Mouse (Mus musculus): Measurements from ENCODE around the gene Stag2. TPM values are rescaled to one million over a fixed set of nuclear protein-coding genes. Genes with fewer than 3 reads are reported as not detected.
A peak's percentile ranks its signal among the peaks of the same experiment; 100 is the strongest.

The Stag2 gene
- 29.7 and 34.8 TPM in 2 replicates for polyA plus RNA-seq (2015; fragmentation: Nextera tagmentation; extraction: Ambion mirVana)

- H3K9me3 ChIP-seq = no peaks in the 10 kb centered on the region
- peak within 1 kb of the TSS; percentile 55 for H3K4me2 ChIP-seq (replicated peaks)
- no peaks in the 10 kb centered on the region for H3K27me3 ChIP-seq (replicated peaks)
- peak within 1 kb of the TSS; percentile 99 for H3K27ac ChIP-seq
- H3K9ac ChIP-seq = peak within 1 kb of the TSS; percentile 83
- H3K4me1 ChIP-seq (replicated peaks) = no peaks in the 10 kb centered on the region
- ATAC-seq = peak; percentile 85
- WGBS = 11% methylated on average over 73 of the region's 76 CpGs
- H3K4me3 ChIP-seq (replicated peaks) = peak within 1 kb of the TSS; percentile 57
- H3K36me3 ChIP-seq = no peaks in the 10 kb centered on the region
These were observed at the start of gene Stag2 for GRCm38 (mm10) chrX:42148788-42149556. TSS of gene Stag2 (plus strand) at chrX:42149317.

- no peak overlapping the region for H3K4me3 ChIP-seq (replicated peaks)
- no peaks in the 10 kb centered on the region for H3K9me3 ChIP-seq
- H3K4me2 ChIP-seq (replicated peaks) = no peak overlapping the region
- no peaks in the 10 kb centered on the region for H3K4me1 ChIP-seq (replicated peaks)
- 0 out of 2 replicates have a peak, but pooled peaks cover 4% of the 10 kb centered on the region for H3K36me3 ChIP-seq
- H3K27ac ChIP-seq = no peak overlapping the region
- ATAC-seq = no peak
- no peak overlapping the region for H3K9ac ChIP-seq
- H3K27me3 ChIP-seq (replicated peaks) = no peaks in the 10 kb centered on the region
- WGBS = 87% methylated on average over 6 of the region's 6 CpGs
These were observed 42.0 kb upstream of the Stag2 start for GRCm38 (mm10) chrX:42107137-42107536.

GRCm38 (mm10) chrX:42110585-42110984 is 38.5 kb upstream of the Stag2 start:
- H3K9me3 ChIP-seq = no peaks in the 10 kb centered on the region
- H3K4me3 ChIP-seq (replicated peaks) = no peak overlapping the region
- H3K9ac ChIP-seq = no peak overlapping the region
- no peak overlapping the region for H3K27ac ChIP-seq
- H3K4me2 ChIP-seq (replicated peaks) = no peak overlapping the region
- 0 out of 2 replicates have a peak, but pooled peaks cover 4% of the 10 kb centered on the region for H3K36me3 ChIP-seq
- 55% methylated on average over 1 of the region's 1 CpGs for WGBS
- H3K4me1 ChIP-seq (replicated peaks) = no peaks in the 10 kb centered on the region
- H3K27me3 ChIP-seq (replicated peaks) = no peaks in the 10 kb centered on the region
- ATAC-seq = peak; percentile 31

DNA sequence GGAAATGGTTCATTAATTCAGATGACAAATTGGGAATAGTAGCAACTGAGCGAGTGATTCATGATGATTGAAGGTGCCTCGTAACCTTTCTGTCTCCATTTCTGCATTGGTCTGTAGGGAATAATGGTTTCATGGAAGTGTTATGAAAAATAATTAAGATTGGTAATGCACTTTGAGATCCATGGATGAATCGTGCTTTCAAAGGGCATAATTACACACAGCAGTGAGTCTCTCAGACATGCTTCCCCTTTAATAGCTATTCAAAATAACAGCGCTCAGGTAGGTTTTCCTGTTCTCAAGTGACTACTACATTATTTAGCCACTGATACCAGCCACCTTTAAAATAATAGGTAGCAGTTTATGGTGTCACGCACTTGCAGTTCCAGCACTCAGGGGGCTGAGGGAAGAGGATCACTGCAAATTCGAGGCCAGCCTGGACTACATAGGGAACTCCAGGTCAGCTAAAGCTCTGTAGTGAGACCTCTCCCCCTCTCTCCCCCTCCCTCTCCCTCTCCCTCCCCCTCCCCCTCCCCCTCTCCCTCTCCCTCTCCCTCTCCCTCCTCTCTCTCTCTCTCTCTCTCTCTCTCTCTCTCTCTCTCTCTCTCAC is 29.6 kb upstream of the Stag2 start:
- no peak overlapping the region for H3K4me3 ChIP-seq (replicated peaks)
- H3K27me3 ChIP-seq (replicated peaks) = no peaks in the 10 kb centered on the region
- no peaks in the 10 kb centered on the region for H3K9me3 ChIP-seq
- ATAC-seq = no peak
- no peak overlapping the region for H3K9ac ChIP-seq
- H3K27ac ChIP-seq = no peak overlapping the region
- no peaks in the 10 kb centered on the region for H3K36me3 ChIP-seq
- no peak overlapping the region for H3K4me2 ChIP-seq (replicated peaks)
- H3K4me1 ChIP-seq (replicated peaks) = no peaks in the 10 kb centered on the region
- 81% methylated on average over 6 of the region's 6 CpGs for WGBS

- H3K4me3 ChIP-seq (replicated peaks) = no peak overlapping the region
- no peaks in the 10 kb centered on the region for H3K4me1 ChIP-seq (replicated peaks)
- H3K4me2 ChIP-seq (replicated peaks) = no peak overlapping the region
- no peaks in the 10 kb centered on the region for H3K36me3 ChIP-seq
- H3K9me3 ChIP-seq = no peaks in the 10 kb centered on the region
- H3K27me3 ChIP-seq (replicated peaks) = no peaks in the 10 kb centered on the region
- no peak overlapping the region for H3K9ac ChIP-seq
- ATAC-seq = peak; percentile 89
- 70% methylated on average over 5 of the region's 5 CpGs for WGBS
- H3K27ac ChIP-seq = peak overlapping the region; percentile 36; the same call in 1 of the 2 replicates
These were observed 24.0 kb upstream of the Stag2 start for GRCm38 (mm10) chrX:42124963-42125697.

DNA sequence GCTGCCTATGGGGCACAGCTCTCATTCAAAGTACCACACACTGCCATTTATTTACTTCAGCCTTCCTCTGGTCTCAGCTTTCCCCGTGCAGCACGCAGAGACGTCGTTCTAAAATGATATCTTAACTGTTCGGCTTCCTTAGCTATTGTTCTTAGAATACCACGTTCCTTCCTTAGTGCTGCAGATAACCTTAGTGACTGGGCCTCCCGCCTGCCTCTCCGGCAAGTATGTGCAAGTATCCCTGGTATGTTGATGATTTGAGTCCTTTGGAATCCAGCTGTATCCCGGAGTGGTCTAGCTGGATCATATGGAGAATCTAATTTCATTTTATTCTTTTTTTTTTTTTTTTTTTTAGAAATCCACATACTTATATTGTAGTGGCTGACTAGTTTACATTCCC is 9.2 kb upstream of the Stag2 start:
- H3K9ac ChIP-seq = no peak overlapping the region
- no peak overlapping the region for H3K4me3 ChIP-seq (replicated peaks)
- no peaks in the 10 kb centered on the region for H3K9me3 ChIP-seq
- H3K4me2 ChIP-seq (replicated peaks) = no peak overlapping the region
- H3K27me3 ChIP-seq (replicated peaks) = no peaks in the 10 kb centered on the region
- WGBS = 30% methylated on average over 9 of the region's 9 CpGs
- no peaks in the 10 kb centered on the region for H3K36me3 ChIP-seq
- H3K4me1 ChIP-seq (replicated peaks) = no peaks in the 10 kb centered on the region
- no peak overlapping the region for H3K27ac ChIP-seq
- ATAC-seq = peak; percentile 62; the same call in 1 of the 2 replicates

- Histone ChIP-seq H3K4me3 (replicated peaks) (no peak overlapping the region), H3K27me3 (replicated peaks) (no peaks in the 10 kb centered on the region), H3K36me3 (no peaks in the 10 kb centered on the region), H3K4me1 (replicated peaks) (no peaks in the 10 kb centered on the region), H3K27ac (no peak overlapping the region), H3K4me2 (replicated peaks) (no peak overlapping the region), H3K9me3 (no peaks in the 10 kb centered on the region), H3K9ac (no peak overlapping the region)
- WGBS = 81% methylated on average over 3 of the region's 3 CpGs
- no peak for ATAC-seq
These were observed 6.5 kb upstream of the Stag2 start for GRCm38 (mm10) chrX:42142620-42143019.

GRCm38 (mm10) chrX:42143991-42144390 is 5.1 kb upstream of the Stag2 start:
- no peak for ATAC-seq
- Histone ChIP-seq H3K27ac (no peak overlapping the region), H3K9ac (no peak overlapping the region), H3K36me3 (no peaks in the 10 kb centered on the region), H3K9me3 (no peaks in the 10 kb centered on the region), H3K4me3 (replicated peaks) (no peak overlapping the region), H3K4me2 (replicated peaks) (no peak overlapping the region), H3K27me3 (replicated peaks) (no peaks in the 10 kb centered on the region), H3K4me1 (replicated peaks) (no peaks in the 10 kb centered on the region)
- 64% methylated on average over 4 of the region's 4 CpGs for WGBS

- Histone ChIP-seq H3K9me3 (no peaks in the 10 kb centered on the region), H3K36me3 (no peaks in the 10 kb centered on the region), H3K4me3 (replicated peaks) (peak overlapping the region; percentile 43; the same call in 1 of the 2 replicates), H3K4me1 (replicated peaks) (no peaks in the 10 kb centered on the region), H3K27ac (peak overlapping the region; percentile 87; the same call in 1 of the 2 replicates), H3K27me3 (replicated peaks) (no peaks in the 10 kb centered on the region), H3K4me2 (replicated peaks) (peak overlapping the region; percentile 55; the same call in 1 of the 2 replicates), H3K9ac (no peak overlapping the region)
- ATAC-seq = peak; percentile 22
- 48% methylated on average over 5 of the region's 5 CpGs for WGBS
These were observed 1.1 kb upstream of the Stag2 start for GRCm38 (mm10) chrX:42148016-42148451.

GRCm38 (mm10) chrX:42149557-42150345 is 634 bp downstream of the Stag2 start:
- peak overlapping the region; percentile 99 for H3K27ac ChIP-seq
- peak overlapping the region; percentile 57 for H3K4me3 ChIP-seq (replicated peaks)
- peak overlapping the region; percentile 46 for H3K4me2 ChIP-seq (replicated peaks)
- no peaks in the 10 kb centered on the region for H3K36me3 ChIP-seq
- WGBS = 13% methylated on average over 61 of the region's 71 CpGs
- no peaks in the 10 kb centered on the region for H3K9me3 ChIP-seq
- H3K4me1 ChIP-seq (replicated peaks) = no peaks in the 10 kb centered on the region
- H3K9ac ChIP-seq = peak overlapping the region; percentile 83
- no peaks in the 10 kb centered on the region for H3K27me3 ChIP-seq (replicated peaks)
- peak; percentile 32 for ATAC-seq

DNA sequence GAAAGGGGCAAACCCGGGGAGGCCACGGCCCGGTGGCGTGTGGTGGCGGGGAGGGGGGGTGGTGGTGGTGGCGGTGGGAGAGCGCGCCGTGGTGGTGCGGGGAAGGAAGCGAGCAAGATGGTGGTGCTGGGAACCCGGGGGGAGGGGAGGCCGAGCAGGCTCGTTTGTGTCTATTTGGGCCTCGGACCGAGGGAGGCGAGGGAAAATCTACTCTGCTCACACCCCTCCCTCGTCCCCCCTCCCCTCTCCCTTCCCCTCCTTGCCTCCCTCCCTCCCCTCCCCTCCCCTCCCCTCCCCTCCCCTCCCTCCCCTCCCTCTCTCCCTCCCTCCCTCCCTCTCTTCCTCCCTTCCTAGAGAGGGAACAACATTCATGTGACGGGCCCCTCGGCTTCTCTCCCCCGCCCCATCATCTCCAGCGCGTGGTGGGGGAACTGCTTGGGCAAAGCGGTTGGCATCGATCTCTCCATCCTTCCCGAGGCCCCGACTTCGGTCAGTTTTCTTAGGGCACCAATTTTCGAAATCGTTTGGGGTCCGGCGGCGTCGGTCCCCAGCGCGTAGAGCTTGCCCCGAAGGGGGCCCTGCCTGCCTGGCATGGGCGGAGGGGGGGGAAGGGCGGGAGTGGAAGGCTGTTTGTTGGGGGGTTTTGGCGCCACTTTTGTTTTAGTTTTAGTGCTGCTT is 1.4 kb downstream of the Stag2 start:
- H3K4me1 ChIP-seq (replicated peaks) = no peaks in the 10 kb centered on the region
- no peaks in the 10 kb centered on the region for H3K36me3 ChIP-seq
- no peaks in the 10 kb centered on the region for H3K27me3 ChIP-seq (replicated peaks)
- H3K27ac ChIP-seq = peak overlapping the region; percentile 99
- H3K4me3 ChIP-seq (replicated peaks) = peak overlapping the region; percentile 57
- H3K4me2 ChIP-seq (replicated peaks) = peak overlapping the region; percentile 46
- 20% methylated on average over 22 of the region's 40 CpGs for WGBS
- peak; percentile 73 for ATAC-seq
- peak overlapping the region; percentile 83 for H3K9ac ChIP-seq
- H3K9me3 ChIP-seq = no peaks in the 10 kb centered on the region

All from intestine, embryonic 15.5 days (tissue).